Mouse (Mus musculus) kidney, postnatal 0 days (tissue): Measurements from ENCODE around the gene Plod2. TPM values are rescaled to one million over a fixed set of nuclear protein-coding genes. Genes with fewer than 3 reads are reported as not detected.

Source experiments
- ATAC-seq: fragments of 200-750 bp; cut with Nextera tagmentation; replicated peaks from 2 replicates; pipeline ENCODE4 v1.8.0; 2017; ENCODE audit warnings: low read depth, moderate number of reproducible peaks, moderate TSS enrichment, moderate library complexity; ENCODE audit not compliant: low FRiP score
- DNase-seq: peaks from one replicate; pipeline ENCODE4 v3.0.0-alpha.2; 2016; ENCODE audit warnings: low spot score
- H3K27ac ChIP-seq: fragments of 300-500 bp; sonication (generic); 2 replicates; pipeline ENCODE4 v1.5.1; 2014; ENCODE audit warnings: mild to moderate bottlenecking
- H3K27me3 ChIP-seq: fragments of 300-500 bp; sonication (generic); 2 replicates; pipeline ENCODE4 v1.6.1; 2014; ENCODE audit warnings: low read length, mixed read lengths; ENCODE audit not compliant: insufficient read depth
- H3K36me3 ChIP-seq: fragments of 300-500 bp; sonication (generic); 2 replicates; pipeline ENCODE4 v1.6.1; 2014; ENCODE audit warnings: low read length, mixed read lengths; ENCODE audit not compliant: insufficient read depth
- H3K4me1 ChIP-seq: fragments of 300-500 bp; sonication (generic); replicated peaks from 2 replicates; pipeline ENCODE4 v1.6.1; 2014; ENCODE audit warnings: antibody characterized with exemption, low read length, mixed read lengths; ENCODE audit not compliant: insufficient read depth
- H3K4me2 ChIP-seq: fragments of 300-500 bp; sonication (generic); 2 replicates; pipeline ENCODE4 v1.6.1; 2014; ENCODE audit warnings: mild to moderate bottlenecking, low read length, moderate library complexity, mixed read lengths
- H3K4me3 ChIP-seq: fragments of 300-500 bp; sonication (generic); replicated peaks from 2 replicates; pipeline ENCODE4 v1.5.1; 2014; ENCODE audit warnings: low read depth, low read length
- H3K9ac ChIP-seq: fragments of 300-500 bp; sonication (generic); 2 replicates; pipeline ENCODE4 v1.6.1; 2014; ENCODE audit warnings: low read depth, low read length
- H3K9me3 ChIP-seq: fragments of 300-500 bp; sonication (generic); replicated peaks from 2 replicates; pipeline ENCODE4 v1.6.1; 2016; ENCODE audit warnings: low read length, inconsistent platforms, mixed read lengths
- CTCF ChIP-seq: IDR thresholded peaks from 2 replicates; pipeline ENCODE4 v1.5.1; 2016; ENCODE audit warnings: antibody characterized with exemption, low read depth, mild to moderate bottlenecking, moderate library complexity
- WGBS: fragments of 180-500 bp; shearing (Covaris S2); extraction: QIAGEN DNeasy Blood & Tissue Kit; methylation state at CpG from one replicate; pipeline ENCODE4 v1.1.7; 2014; 5-methylcytosine and 5-hydroxymethylcytosine counted together
- polyA plus RNA-seq: library from polyadenylated mRNA; unstranded; fragments of >200 nt; fragmentation: Nextera tagmentation; extraction: Ambion mirVana; gene quantifications from 2 replicates; pipeline ENCODE4 v1.2.1, GENCODE M21; 2015

The Plod2 gene
- polyA plus RNA-seq, 1 experiment from 2014 or later: 37.1 TPM

- ATAC-seq: no peak
- Histone ChIP-seq H3K27me3 (no peaks in the 10 kb centered on the region), H3K4me1 (no peaks in the 10 kb centered on the region), H3K4me3 (no peak overlapping the region), H3K36me3 (no peaks in the 10 kb centered on the region), H3K9ac (no peak overlapping the region), H3K27ac (no peak overlapping the region), H3K4me2 (no peak overlapping the region), H3K9me3 (no peaks in the 10 kb centered on the region)
- TF ChIP-seq CTCF: peak; percentile 35; the same call in 1 of the 2 replicates
- 76% methylated on average over 6 of the region's 6 CpGs for WGBS
- peak; percentile 16 for DNase-seq
These were observed 97.3 kb downstream of the Plod2 start for GRCm38 (mm10) chr9:92639200-92639897.

DNA sequence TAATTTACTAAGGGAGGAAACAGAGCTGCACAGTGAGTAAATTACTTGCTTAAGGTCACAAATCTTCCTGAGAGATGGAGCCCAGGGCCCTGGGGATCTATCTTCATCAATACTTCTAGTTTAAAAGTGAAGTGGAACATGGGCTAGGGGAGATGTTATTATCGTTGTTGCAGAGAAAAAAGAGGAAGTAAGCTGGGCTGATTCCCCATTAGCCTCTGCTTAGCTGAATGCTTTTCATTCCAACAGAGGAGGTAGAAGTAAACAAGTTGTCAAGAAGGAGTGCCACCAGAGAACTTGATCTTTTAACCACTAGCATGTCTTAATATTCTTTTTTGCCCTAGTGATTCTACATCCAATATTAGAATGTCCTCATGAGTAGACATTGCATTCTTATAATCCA is 99.7 kb downstream of the Plod2 start:
- no peak overlapping the region for H3K4me3 ChIP-seq
- no peak for ATAC-seq
- WGBS: 38% methylated on average over 1 of the region's 1 CpGs

More for the DNA sequence above, 99.7 kb downstream of the Plod2 start:
- H3K9ac ChIP-seq: no peak overlapping the region
- no peak for TF ChIP-seq CTCF
- no peaks in the 10 kb centered on the region for H3K36me3 ChIP-seq
- H3K4me1 ChIP-seq: no peaks in the 10 kb centered on the region
- no peaks in the 10 kb centered on the region for H3K27me3 ChIP-seq
- H3K27ac ChIP-seq: no peak overlapping the region
- H3K4me2 ChIP-seq: no peak overlapping the region
- H3K9me3 ChIP-seq: no peaks in the 10 kb centered on the region
- no peak for DNase-seq

Other genes starting within 250 kb of the Plod2 start
- gene 1700057G04Rik, start 232.8 kb upstream of the Plod2 start, polyA plus RNA-seq: 0.30 TPM in 1 of 2 replicates, not detected in the other
- 8.3 and 8.4 TPM in 2 replicates for gene Plscr4, start 84.8 kb upstream of the Plod2 start, polyA plus RNA-seq